Mouse (Mus musculus) monocyte, adult 5-6 weeks (primary cell): ENCODE data around the gene Gm2030. TPM values are rescaled to one million over a fixed set of nuclear protein-coding genes. Genes with fewer than 3 reads are reported as not detected.
"Not testable (repeated sequence)": the region's sequence is repeated elsewhere in the genome, so short reads cannot be mapped to it uniquely, and the experiment has no call there.

Source experiments
- ATAC-seq: fragments of 153-309, 156-312 bp; replicated peaks from 2 replicates; pipeline ENCODE4 v1.8.0; 2017; ENCODE audit warnings: mild to moderate bottlenecking; ENCODE audit not compliant: low TSS enrichment, insufficient number of reproducible peaks, severe bottlenecking, poor library complexity, low FRiP score
- total RNA-seq: library from RNA; stranded (forward); fragments of 200-1000, 200-491, 200-594 nt; gene quantifications from 3 replicates; pipeline ENCODE4 v1.2.3, GENCODE M21; 2017

Gm2030 gene
- total RNA-seq: not detected in 3 replicates

DNA sequence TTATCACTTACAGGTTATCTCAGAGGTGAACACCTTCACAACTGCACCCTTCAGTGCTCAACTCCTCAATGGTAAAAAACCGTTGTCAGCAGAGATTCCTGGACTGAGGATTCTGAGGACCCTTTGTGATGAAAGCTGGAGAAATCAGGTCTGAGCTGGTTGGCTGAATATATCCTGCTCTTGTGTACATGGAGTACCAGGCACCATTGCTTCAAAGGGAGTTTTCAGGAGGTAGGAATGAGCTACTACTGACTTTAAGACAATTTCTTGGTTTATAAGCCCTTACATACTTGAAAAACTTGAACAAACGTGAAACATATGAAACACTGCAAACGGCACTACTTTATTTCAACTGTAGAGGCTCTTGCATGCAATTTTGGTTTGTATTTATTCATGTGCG is at the start of gene Gm2030:
Gene Gm2030 (minus strand): TSS at position 101 of the 400 bp plus-strand sequence.
- ATAC-seq: not testable (repeated sequence)

Other genes starting within 250 kb of the Gm2030 start
- not detected in 3 replicates for gene Gm2012, start 78.7 kb downstream of the Gm2030 start, total RNA-seq
- not detected in 3 replicates for gene Slx, start 235.5 kb upstream of the Gm2030 start, total RNA-seq